Mouse (Mus musculus) CH12.LX (cell line): ENCODE results near the gene Ube2v1. TPM values are rescaled to one million over a fixed set of nuclear protein-coding genes. Genes with fewer than 3 reads are reported as not detected.

Source experiments
- DNase-seq: peaks from one replicate; pipeline ENCODE4 v3.0.0-alpha.2; 2013; ENCODE audit errors: extremely low read depth
- H3K27ac ChIP-seq: 2 replicates; pipeline ENCODE4 v1.5.1; 2012; ENCODE audit warnings: low read depth, mild to moderate bottlenecking, control low read depth, moderate library complexity; ENCODE audit not compliant: insufficient read depth
- H3K27me3 ChIP-seq: replicated peaks from 2 replicates; pipeline ENCODE3; 2012; ENCODE audit warnings: inconsistent platforms
- H3K36me3 ChIP-seq, 2 experiments: replicated peaks in 1 of 2; 2 replicates each; pipeline versions ENCODE3 to v1.6.1; 2012; ENCODE audit warnings: inconsistent platforms in 1 of 2, low read length in 1 of 2, mild to moderate bottlenecking in 1 of 2, mixed read lengths in 1 of 2, moderate library complexity in 1 of 2; ENCODE audit not compliant: control insufficient read depth in 1 of 2, insufficient read depth in 1 of 2
- H3K4me1 ChIP-seq, 2 experiments: 2 replicates each; pipeline ENCODE4 v1.6.1; 2012; ENCODE audit warnings: inconsistent platforms in 1 of 2, moderate library complexity in 1 of 2; ENCODE audit not compliant: insufficient read depth in 2 of 2, control insufficient read depth in 1 of 2
- H3K4me2 ChIP-seq: 2 replicates; pipeline ENCODE4 v1.6.1; 2012; ENCODE audit warnings: low read depth, mild to moderate bottlenecking, control low read depth; ENCODE audit not compliant: poor library complexity, insufficient read depth, severe bottlenecking
- H3K4me3 ChIP-seq, 3 experiments: fragments of 150-350 bp in 1 of 3; sonication (generic) in 1 of 3; replicated peaks in 1 of 3; 2 replicates each; pipeline versions ENCODE3 to v1.5.1; 2011 to 2012; ENCODE audit warnings: low read depth in 2 of 3, low read length in 2 of 3, mild to moderate bottlenecking in 2 of 3, moderate library complexity in 2 of 3, control low read depth in 1 of 3, improper control_type of control experiment in 1 of 3, inconsistent platforms in 1 of 3, mixed read lengths in 1 of 3; ENCODE audit not compliant: poor library complexity in 1 of 3
- H3K79me2 ChIP-seq: replicated peaks from 2 replicates; pipeline ENCODE4 v1.6.1; 2012; ENCODE audit warnings: mild to moderate bottlenecking, moderate library complexity; ENCODE audit not compliant: control insufficient read depth, poor library complexity, insufficient read depth, severe bottlenecking; ENCODE audit errors: extremely low read depth
- H3K9ac ChIP-seq: 2 replicates; pipeline ENCODE4 v1.6.1; 2012; ENCODE audit warnings: low read depth, mild to moderate bottlenecking, control low read depth, moderate library complexity; ENCODE audit not compliant: insufficient read depth
- H3K9me3 ChIP-seq: replicated peaks from 2 replicates; pipeline ENCODE3; 2012; ENCODE audit warnings: low read length, inconsistent platforms, mixed read lengths
- BHLHE40 ChIP-seq: IDR thresholded peaks from 2 replicates; pipeline ENCODE4 v1.6.1; 2011; ENCODE audit warnings: mild to moderate bottlenecking, low read depth, low read length, improper control_type of control experiment
- CHD1 ChIP-seq: IDR thresholded peaks from 2 replicates; pipeline ENCODE4 v1.6.1; 2012; ENCODE audit warnings: low read depth, low read length, improper control_type of control experiment, inconsistent platforms
- CHD2 ChIP-seq: IDR thresholded peaks from 2 replicates; pipeline ENCODE4 v1.6.1; 2011; ENCODE audit warnings: low read length, improper control_type of control experiment
- ELF1 ChIP-seq: IDR thresholded peaks from 2 replicates; pipeline ENCODE4 v1.6.1; 2014; ENCODE audit warnings: low read depth, mild to moderate bottlenecking, inconsistent platforms, low read length, improper control_type of control experiment
- EP300 ChIP-seq: IDR thresholded peaks from 2 replicates; pipeline ENCODE4 v1.6.1; 2011; ENCODE audit warnings: low read length, improper control_type of control experiment
- ETS1 ChIP-seq: conservative IDR thresholded peaks from 2 replicates; pipeline ENCODE4 v1.6.1; 2012; ENCODE audit warnings: low read depth, mild to moderate bottlenecking, inconsistent platforms, low read length, improper control_type of control experiment, moderate library complexity
- GABPA ChIP-seq: IDR thresholded peaks from 2 replicates; pipeline ENCODE4 v1.6.1; 2012; ENCODE audit warnings: low read depth, low read length, improper control_type of control experiment, inconsistent platforms; ENCODE audit not compliant: insufficient replicate concordance
- MAFK ChIP-seq: IDR thresholded peaks from 2 replicates; pipeline ENCODE4 v1.6.1; 2011; ENCODE audit warnings: low read length, improper control_type of control experiment; ENCODE audit not compliant: insufficient replicate concordance
- MXI1 ChIP-seq: IDR thresholded peaks from 2 replicates; pipeline ENCODE4 v1.6.1; 2011; ENCODE audit warnings: mild to moderate bottlenecking, low read depth, low read length, improper control_type of control experiment
- NRF1 ChIP-seq: IDR thresholded peaks from 2 replicates; pipeline ENCODE4 v1.6.1; 2014; ENCODE audit warnings: low read depth, mild to moderate bottlenecking, inconsistent platforms, low read length, improper control_type of control experiment, moderate library complexity
- POLR2A ChIP-seq: IDR thresholded peaks from 2 replicates; pipeline ENCODE4 v1.6.1; 2011; ENCODE audit warnings: low read depth, mild to moderate bottlenecking, improper control_type of control experiment, low read length
- RAD21 ChIP-seq: IDR thresholded peaks from 2 replicates; pipeline ENCODE4 v1.6.1; 2011; ENCODE audit warnings: low read depth, mild to moderate bottlenecking, low read length, improper control_type of control experiment, moderate library complexity
- RCOR1 ChIP-seq: conservative IDR thresholded peaks from 2 replicates; pipeline ENCODE4 v1.6.1; 2012; ENCODE audit warnings: low read depth, mild to moderate bottlenecking, inconsistent platforms, low read length, improper control_type of control experiment
- TBP ChIP-seq: conservative IDR thresholded peaks from 2 replicates; pipeline ENCODE4 v1.6.1; 2011; ENCODE audit warnings: low read depth, low read length, improper control_type of control experiment
- TCF12 ChIP-seq: IDR thresholded peaks from 2 replicates; pipeline ENCODE4 v1.6.1; 2014; ENCODE audit warnings: low read depth, mild to moderate bottlenecking, inconsistent platforms, low read length, improper control_type of control experiment
- UBTF ChIP-seq: IDR thresholded peaks from 2 replicates; pipeline ENCODE4 v1.6.1; 2012; ENCODE audit warnings: low read depth, mild to moderate bottlenecking, inconsistent platforms, low read length, improper control_type of control experiment, moderate library complexity
- USF1 ChIP-seq: IDR thresholded peaks from 2 replicates; pipeline ENCODE4 v1.6.1; 2014; ENCODE audit warnings: low read depth, mild to moderate bottlenecking, inconsistent platforms, low read length, improper control_type of control experiment
- USF2 ChIP-seq: conservative IDR thresholded peaks from 2 replicates; pipeline ENCODE4 v1.6.1; 2011; ENCODE audit warnings: low read depth, low read length, improper control_type of control experiment
- ZKSCAN1 ChIP-seq: IDR thresholded peaks from 2 replicates; pipeline ENCODE4 v1.6.1; 2012; ENCODE audit warnings: low read depth, inconsistent platforms, low read length, improper control_type of control experiment, borderline replicate concordance
- dilution Hi-C: fragments of 300-500 bp; cut with MboI; formaldehyde crosslinking; loops from 2 replicates; pipeline ENCODE4 v1.14.3; 2020; ENCODE audit warnings: low sequenced_read_pairs; ENCODE audit not compliant: extremely low pct_unique_long_range_greater_than_20kb, extremely low pct_ligation_motif_present
- in situ Hi-C: fragments of 300-500 bp; cut with MboI; formaldehyde crosslinking; loops from 3 replicates; pipeline ENCODE4 v1.14.3; 2019; ENCODE audit warnings: low sequenced_read_pairs, low pct_ligation_motif_present, low pct_unique_long_range_greater_than_20kb, mixed read lengths
- polyA plus RNA-seq: library from polyadenylated mRNA; unstranded; fragments of >175 nt; gene quantifications from 2 replicates; pipeline ENCODE4 v1.2.1, GENCODE M21; 2012; ENCODE audit warnings: low read depth; ENCODE audit not compliant: insufficient read length
- total RNA-seq, 2 experiments: library from RNA; depleted of rRNA; stranded (reverse); fragments of 300-350 nt in 1 of 2; fragments of >200 nt in 1 of 2; gene quantifications; 2 replicates each; pipeline ENCODE4 v1.2.3; 2012 to 2014

Ube2v1 gene
- total and polyA plus RNA-seq, 3 experiments, result 92.8 to 184 (median 126) TPM

- Histone ChIP-seq H3K9me3 (no peaks in the 10 kb centered on the region), H3K79me2 (peaks cover 83% of the 10 kb centered on the region), H3K36me3 (peaks cover 45 to 78% of the 10 kb centered on the region in 2 experiments), H3K4me3 (peak overlapping the region in 1 of 3 experiments; percentile 24), H3K27ac (peak overlapping the region; percentile 73), H3K27me3 (no peaks in the 10 kb centered on the region), H3K4me1 (peaks cover 39 to 75% of the 10 kb centered on the region in 2 experiments), H3K9ac (no peak overlapping the region), H3K4me2 (no peak overlapping the region)
- in situ Hi-C loops (no loop called here), dilution Hi-C loops (no loop called here)
- no peak for DNase-seq
- TF ChIP-seq CHD1 (no peak), BHLHE40 (peak; percentile 9; the same call in 1 of the 2 replicates)
- TF ChIP-seq, all 38 proteins: peak for 1
Measured at GRCm38 (mm10) chr2:167621255-167622087, 10.4 kb downstream of the Ube2v1 start.

GRCm38 (mm10) chr2:167617472-167617871 is 14.4 kb downstream of the Ube2v1 start:
- no peak overlapping the region for H3K4me3 ChIP-seq
- H3K4me1 ChIP-seq, result peaks cover 36 to 51% of the 10 kb centered on the region in 2 experiments
- H3K27ac ChIP-seq, result no peak overlapping the region
- DNase-seq, result no peak
- H3K9ac ChIP-seq, result no peak overlapping the region
- dilution Hi-C loops (no loop called here), in situ Hi-C loops (no loop called here)
- H3K9me3 ChIP-seq, result peaks cover 14% of the 10 kb centered on the region
- H3K4me2 ChIP-seq, result no peak overlapping the region
- H3K27me3 ChIP-seq, result no peaks in the 10 kb centered on the region
- H3K36me3 ChIP-seq, result peaks cover 73 to 85% of the 10 kb centered on the region in 2 experiments
- peaks cover 57% of the 10 kb centered on the region for H3K79me2 ChIP-seq
- TF ChIP-seq GABPA (no peak), MAFK (no peak), MXI1 (no peak), USF2 (no peak), BHLHE40 (no peak), RAD21 (no peak), NRF1 (no peak), POLR2A (no peak)

- Histone ChIP-seq H3K36me3 (peaks cover 73 to 85% of the 10 kb centered on the region in 2 experiments), H3K9me3 (peaks cover 14% of the 10 kb centered on the region), H3K9ac (no peak overlapping the region), H3K79me2 (peaks cover 53% of the 10 kb centered on the region), H3K27me3 (no peaks in the 10 kb centered on the region), H3K4me2 (no peak overlapping the region), H3K4me3 (no peak overlapping the region), H3K27ac (no peak overlapping the region), H3K4me1 (peaks cover 32 to 46% of the 10 kb centered on the region in 2 experiments)
- in situ Hi-C loops, result no loop called here
- dilution Hi-C loops, result no loop called here
- TF ChIP-seq RCOR1 (no peak), CHD1 (no peak), CHD2 (no peak), ETS1 (no peak), UBTF (no peak), MXI1 (no peak), ZKSCAN1 (no peak), TCF12 (no peak), MAFK (no peak), TBP (no peak), BHLHE40 (no peak), EP300 (no peak), GABPA (no peak), ELF1 (no peak), USF1 (no peak)
- no peak for DNase-seq
Measured at GRCm38 (mm10) chr2:167617034-167617433, 14.9 kb downstream of the Ube2v1 start.
